Mouse (Mus musculus) urinary bladder, postnatal 36 days (tissue): ENCODE results near the gene Arhgap27.
"Not testable (repeated sequence)": the region's sequence is repeated elsewhere in the genome, so short reads cannot be mapped to it uniquely, and the experiment has no call there.

Source experiments
- DNase-seq, 2 experiments: peaks; one replicate each; pipeline ENCODE4 v3.0.0; 2022; ENCODE audit warnings: low spot score in 2 of 2, mixed read lengths in 1 of 2

Gene Arhgap27

DNA sequence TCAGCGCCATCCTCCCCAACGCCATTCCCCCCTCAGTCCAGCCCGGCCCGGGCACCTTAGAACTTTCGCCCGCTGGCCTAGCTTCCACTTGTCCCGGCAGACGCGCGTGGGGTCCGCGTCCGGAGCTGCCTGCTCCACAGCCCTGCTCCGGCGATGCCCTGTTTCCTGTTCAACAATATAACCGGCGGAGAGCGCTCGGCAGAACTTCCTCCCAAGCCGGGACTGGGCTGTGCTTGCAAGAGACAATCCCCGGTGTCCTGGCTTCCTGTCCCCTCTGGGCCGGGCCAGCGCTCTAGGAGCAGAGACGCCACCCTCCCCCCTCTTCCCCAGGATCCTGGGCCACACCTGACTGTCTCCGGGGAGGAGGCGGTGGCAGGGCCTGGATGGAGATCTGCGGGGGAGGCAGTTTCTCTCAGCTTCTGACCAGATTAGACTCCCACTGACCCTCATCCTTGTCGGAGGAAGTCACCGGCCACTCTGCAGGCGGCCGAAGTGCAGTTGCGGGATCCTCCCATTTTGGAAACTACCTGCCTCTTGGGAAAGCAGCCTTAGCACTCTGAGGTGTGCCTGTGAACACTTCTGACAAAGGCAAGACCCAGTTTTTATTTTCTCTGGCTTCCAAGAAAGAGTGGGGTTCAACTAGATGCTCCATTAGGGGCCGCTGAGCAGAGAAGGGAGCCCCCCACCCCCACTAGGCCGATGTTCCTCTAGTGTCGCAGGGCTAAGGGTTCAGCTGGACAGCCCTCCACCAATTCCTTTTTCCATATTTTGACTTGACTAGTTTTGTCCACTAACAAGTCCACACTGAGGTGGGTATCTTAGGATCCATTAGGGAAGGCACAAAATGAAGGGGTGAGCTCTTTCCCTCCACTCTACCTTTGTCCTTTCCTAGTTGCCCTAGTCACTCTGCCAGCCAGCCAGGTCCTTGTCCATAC, at the start of gene Arhgap27:
TSS of gene Arhgap27 (minus strand) at position 479 of the 935 bp plus-strand sequence.
- DNase-seq = peak; percentile 43 to 76

DNA sequence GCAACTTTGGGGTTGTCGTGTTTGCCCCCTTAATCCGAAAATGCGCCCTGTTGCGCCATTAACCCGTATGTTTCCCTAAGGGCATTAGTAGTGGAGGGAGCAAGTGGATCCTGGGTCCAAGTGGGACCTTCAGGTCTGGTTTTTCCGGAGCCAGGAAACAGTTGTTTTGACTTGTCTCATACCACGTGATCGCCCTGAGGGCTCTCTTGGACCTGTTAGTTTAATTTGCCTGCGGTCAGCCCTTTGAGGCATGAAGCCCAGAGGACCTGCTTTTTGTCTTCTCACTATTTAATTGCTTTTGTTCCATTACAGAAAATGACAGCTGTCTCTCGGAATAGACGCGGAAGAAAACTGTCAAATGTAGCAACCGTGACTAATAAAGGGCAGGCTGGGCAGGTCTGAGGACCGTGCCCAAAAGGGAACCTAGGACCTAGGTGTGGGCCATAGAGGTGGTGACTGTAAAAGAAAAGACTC, 49.5 kb upstream of the Arhgap27 start:
- DNase-seq = no peak

DNA sequence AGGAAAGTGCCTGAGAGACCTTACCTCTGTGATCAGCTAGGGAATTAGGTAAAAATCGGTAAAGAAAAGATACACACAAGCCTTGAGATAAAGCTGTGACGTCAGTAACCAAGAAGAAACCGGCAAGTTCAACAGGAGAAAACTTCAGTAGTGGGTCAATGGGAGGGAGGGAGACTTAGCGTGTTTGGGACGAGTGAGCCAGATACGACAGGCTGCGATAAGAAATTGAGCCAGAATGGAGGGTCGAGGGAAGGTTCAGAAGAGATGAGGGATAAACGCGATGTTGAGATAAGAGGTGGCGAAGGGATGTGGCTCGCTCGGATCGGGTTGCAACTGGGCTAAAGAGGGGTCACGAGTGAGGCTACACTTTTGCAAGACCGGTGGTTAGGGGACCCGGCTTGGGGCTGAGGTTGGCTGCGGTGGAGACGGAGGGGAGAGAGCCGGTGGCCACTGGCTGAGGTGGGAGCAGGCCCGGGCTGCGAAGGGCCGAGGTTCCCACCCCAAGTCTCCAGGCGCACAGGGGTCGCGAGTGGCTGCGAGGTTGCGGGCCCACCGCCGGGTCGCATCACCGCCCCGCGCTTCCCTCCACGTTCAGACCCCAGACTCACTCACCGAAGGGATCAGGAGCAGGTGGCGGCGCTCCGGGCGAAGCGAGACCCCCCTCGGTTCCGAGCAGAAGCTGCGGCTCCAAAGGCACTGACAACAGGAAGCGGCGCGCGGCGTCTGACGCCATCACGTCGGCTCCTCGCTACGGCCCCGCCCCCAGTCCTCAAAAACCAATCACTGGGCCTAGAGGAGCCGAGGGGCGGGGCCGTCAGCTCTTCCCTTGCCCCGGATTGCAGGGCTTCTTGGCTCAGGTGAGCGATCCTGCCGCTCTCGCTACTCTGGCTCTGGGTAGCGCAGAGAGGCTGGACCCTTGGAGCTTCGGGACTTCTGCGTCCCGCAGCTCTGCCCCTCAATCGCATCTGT, 48.8 kb upstream of the Arhgap27 start, which contains the start of gene Plekhm1:
TSS of gene Plekhm1 (minus strand) at position 707 of the 969 bp plus-strand sequence.
- DNase-seq = peak; percentile 95 to 97

DNA sequence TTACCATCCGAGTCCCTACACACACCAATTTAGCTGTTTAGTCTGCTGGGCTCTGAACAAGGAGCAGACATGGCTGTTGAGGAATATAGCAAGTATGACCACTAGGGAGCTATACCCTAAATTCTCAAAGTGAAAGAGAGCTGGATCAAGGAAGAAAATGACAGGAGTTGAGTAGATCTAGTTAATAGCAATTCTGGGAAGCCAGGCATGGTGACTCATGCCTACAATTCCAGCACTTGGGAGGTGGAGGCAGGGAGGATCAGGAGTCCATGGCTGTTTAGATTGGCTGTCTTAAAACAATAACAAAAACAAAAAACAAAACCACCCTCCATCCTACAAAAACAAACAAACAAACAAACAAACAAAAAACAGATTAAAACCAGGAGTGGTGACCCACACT, 47.8 kb upstream of the Arhgap27 start:
- DNase-seq = no peak

DNA sequence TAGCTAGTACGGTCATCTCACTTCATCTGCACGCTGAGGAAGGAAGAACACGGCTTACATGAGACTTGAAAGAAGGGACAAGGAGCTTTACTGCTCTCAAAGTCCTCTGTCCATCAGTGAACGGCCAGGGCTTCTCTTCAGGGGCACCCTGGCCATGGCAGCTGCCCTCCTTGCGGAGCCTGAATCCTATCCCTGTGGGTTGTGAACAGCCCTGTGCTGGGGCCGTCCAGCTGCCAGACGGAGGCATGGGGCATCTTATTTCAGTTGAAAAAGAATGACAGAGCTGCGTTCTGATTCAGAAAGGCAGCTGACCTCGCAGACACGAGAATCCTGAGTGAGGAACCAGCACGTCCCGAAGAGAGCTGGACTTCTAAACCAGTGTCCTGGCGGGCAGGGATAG, 45.4 kb upstream of the Arhgap27 start:
- DNase-seq = no peak

DNA sequence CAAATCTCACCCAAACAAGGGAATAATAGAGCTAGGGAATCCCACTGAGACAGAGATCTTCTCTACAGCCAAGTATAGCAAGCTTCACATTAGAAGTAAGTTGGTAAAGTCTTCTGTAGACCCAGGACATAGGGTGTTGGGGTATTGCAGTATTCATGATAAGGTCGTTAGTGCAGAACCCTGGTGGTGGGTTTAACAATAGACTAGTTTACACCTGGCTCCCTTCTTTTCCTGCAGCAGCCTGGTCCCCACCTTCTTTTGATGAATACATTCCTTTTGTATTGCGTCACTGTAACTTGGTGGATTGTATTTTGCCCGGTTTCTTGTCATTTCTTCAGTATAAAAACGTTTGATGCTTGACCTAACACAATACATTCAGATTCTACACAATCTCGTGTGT, 43.6 kb upstream of the Arhgap27 start:
- DNase-seq = not testable (repeated sequence)

DNA sequence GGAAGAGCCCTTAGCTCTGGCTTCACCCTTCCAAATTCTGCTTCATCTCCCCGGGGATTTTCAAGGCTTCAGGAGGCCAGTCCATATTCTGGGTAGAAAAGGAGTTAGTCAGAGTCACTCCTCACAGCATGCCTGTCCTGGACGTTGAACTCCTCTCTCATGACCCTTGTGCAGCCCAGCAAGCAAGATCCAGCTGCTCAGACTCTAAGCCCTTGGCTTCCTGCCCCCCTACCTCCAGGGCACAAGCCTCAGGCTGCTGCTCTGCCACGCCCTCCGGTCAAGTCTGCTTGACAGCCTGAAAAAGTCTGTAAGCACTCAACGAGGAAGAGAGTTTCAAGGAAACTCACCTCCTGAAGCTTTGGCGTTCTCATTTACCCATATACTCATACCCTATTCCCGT, 43.1 kb upstream of the Arhgap27 start:
- DNase-seq = peak; percentile 33 to 79

DNA sequence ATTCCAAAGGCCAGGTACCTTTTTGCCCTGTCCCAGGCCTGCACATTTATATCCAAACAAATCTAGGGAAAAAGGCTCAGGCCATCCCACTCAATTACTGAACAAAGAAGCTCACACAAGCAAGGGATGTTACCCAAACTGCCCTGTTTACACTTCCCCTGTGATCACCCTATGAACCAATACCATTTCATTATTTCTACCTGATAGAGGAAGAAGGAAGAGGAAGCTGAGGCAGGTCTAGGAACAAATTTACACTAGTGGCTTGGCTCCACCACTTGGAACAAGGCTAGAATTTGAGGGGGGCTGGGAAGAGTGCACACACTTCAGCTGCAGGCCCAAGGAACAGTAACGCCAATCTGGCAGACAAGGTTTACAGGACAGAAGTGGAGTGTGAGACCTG, 42.3 kb upstream of the Arhgap27 start:
- no peak for DNase-seq

DNA sequence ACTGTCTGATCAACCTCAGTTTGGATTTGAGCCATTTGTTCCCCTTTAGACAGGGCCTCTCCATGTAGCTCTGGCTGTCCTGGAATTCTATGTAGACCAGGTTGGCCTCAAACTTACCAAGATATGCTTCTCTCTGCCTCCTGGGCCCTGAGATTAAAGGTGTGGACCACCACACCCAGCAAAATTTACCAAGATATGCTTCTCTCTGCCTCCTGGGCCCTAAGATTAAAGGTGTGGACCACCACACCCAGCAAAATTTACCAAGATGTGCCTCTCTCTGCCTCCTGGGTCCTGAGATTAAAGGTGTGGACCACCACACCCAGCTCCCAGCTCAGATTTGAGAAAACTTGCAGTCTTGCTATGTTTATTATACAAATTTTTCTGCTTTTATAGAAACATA, 41.1 kb upstream of the Arhgap27 start:
- no peak for DNase-seq

DNA sequence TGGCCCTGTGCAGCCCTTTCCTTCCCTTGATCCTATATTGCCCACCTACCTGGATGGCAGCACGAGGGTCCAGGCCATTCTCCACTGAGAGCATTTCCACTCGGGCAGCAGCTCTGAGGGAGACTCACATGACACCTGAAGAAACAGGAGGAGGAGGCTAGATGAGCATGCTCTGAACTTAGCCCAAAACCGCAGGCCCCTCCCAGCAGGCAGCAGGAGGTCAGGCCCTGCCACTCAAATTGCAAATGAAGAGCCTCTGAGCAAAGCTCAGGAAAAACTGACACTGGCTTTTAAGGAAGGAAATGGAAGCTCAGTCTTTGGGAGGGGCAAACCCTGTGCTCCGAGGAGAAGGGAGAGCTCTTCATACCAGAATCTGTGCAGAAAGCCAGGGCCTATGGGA, 40.3 kb upstream of the Arhgap27 start:
- DNase-seq = no peak

DNA sequence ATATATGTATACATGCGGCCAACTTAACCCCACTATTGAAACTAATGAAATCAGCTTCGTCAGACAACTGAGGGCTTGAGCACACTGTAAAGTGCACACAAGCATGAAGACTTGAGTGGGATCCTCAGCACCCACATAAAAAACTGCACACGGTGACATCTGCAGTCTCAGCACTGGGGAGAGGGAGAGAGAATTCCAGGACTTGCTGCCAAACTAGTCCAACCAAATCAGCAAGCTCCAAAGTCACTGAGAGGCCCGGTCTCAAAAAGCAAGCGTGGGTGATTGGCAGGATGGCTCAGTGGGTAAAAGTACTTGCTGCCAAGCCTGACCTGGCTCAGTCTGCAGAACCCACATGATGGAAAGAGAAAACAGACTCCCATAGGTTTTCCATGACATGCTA, 39.2 kb upstream of the Arhgap27 start:
- DNase-seq = no peak

DNA sequence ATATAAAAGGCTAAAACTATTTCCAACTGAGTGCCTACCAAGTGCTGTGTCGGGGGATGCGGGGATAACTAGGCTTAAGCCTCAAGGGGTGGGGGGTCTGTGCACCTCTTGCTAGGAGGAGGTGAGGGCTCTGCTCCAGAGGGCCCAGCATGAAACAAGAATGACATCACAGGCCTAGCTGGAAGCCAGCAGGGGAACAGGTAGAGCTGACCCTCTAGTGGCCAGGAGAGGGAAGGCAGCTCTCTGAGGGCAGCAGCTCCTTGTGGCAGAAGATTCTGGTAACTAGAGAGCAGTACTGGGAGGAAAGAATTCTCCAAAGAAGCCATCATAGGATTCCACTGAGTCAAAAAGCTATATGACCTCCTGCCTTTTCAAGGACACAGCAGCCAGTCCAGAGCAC, 38.7 kb upstream of the Arhgap27 start:
- peak; percentile 50 to 59 for DNase-seq

DNA sequence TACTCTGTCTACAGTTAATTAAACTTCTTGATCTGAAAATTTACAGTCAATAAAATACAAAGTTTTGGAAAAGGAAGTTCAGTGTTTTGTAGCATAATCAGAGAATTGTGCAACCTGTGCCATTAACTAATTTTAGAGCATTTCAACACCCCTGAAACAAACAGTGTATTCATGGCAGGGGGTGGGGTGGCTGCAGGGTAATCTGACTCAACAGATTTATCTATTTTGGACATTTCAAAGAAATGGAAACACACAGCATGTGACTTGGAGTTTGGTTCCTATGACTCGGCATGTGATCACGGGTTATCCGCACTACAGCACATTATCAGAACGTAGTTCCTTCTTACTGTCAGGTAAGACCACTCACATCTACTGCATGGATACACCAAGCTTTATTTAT, 36.5 kb upstream of the Arhgap27 start:
- no peak for DNase-seq

DNA sequence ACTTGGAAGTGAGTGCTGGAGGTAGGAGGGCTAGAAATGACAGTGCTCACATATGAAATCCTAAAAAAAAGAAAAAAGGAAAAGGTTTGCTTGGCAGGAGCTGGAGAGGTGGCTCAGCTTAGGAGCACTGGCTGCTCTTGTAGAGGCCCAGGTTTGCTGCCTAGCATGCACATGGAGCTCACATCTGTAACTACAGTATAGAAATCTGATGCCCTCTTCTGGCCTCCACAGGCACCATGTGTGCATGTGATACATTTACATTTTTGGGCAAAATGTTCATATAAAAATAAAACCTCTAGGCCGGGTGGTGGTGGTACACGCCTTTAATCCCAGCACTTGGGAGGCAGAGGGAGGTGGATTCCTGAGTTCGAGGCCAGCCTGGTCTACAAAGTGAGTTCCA, 35.6 kb upstream of the Arhgap27 start:
- DNase-seq = no peak

DNA sequence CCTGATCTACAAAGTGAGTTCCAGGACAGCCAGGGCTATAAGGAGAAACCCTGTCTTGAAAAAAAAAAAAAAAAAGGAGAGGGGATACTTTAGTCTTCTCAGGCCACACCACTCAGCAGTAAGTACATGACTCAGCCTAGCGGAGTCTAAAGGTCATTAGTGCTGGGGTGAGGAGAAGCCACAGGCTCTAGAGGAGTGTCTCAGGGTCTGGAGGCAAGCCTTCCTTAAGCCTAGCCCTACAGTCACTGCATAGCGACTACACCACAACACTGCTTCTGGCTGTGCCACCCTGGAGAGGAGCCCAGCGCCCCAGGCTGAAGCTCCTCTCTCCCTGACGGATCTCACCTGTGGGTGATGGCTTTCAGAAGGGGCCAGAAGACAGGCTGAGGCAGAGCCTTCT, 33.2 kb upstream of the Arhgap27 start:
- no peak for DNase-seq

DNA sequence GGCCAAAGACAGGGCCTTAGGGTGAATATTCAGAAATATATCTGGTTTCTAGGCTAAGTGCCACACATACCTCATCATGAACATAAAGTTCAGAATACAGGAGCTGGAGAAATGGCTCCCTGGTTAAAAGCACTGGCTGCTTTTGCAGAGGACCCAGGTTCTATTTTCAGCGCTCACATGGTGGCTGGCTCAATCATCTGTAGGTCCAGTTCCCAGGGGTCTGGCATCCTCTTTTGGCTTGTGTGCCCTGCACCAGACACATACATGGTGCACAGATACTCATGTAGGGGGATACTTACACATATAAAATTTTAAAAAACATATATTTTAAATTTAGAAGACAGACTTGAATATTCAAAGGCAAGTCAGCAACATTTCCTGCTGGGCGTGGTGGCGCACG, 32.7 kb upstream of the Arhgap27 start:
- no peak for DNase-seq

DNA sequence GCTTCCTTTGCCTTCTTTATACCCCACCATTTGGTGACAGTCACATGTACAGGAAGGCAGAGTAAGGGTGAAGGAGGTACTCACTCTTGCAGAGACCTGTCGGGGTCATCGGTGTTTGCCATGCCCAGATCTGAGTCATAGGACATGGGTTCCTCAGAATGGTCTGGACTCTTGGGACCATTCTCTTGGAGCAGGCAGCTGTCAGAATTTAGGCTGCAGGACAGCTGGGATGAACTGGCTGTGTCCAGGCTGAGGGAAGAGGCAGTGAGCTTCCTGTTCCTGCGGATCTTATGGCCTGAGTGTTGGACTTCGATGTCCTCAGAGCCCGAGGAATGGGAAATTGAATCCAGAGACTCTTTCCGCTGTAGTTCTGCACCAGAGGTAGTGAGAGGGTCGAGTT, 31.1 kb upstream of the Arhgap27 start:
- no peak for DNase-seq

DNA sequence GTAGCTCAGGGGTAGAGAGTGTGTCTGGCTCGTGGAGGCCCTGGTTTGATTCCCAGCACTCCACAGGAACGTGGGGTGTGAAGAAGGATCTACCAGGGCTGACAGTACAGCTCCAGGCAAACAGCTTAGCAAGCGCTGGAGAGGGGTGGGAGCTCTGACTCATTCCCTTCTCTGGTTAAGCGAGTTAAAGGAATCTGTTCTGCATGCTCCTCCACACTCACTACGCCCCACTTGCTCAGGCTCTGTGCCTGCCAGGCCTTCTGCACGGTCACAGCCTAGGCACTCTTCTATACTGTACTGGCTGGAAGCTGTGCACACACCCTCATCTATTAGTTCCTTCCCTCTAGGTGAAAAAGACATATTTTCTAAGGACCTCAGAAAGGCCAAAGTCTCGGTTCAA, 30.5 kb upstream of the Arhgap27 start:
- no peak for DNase-seq

DNA sequence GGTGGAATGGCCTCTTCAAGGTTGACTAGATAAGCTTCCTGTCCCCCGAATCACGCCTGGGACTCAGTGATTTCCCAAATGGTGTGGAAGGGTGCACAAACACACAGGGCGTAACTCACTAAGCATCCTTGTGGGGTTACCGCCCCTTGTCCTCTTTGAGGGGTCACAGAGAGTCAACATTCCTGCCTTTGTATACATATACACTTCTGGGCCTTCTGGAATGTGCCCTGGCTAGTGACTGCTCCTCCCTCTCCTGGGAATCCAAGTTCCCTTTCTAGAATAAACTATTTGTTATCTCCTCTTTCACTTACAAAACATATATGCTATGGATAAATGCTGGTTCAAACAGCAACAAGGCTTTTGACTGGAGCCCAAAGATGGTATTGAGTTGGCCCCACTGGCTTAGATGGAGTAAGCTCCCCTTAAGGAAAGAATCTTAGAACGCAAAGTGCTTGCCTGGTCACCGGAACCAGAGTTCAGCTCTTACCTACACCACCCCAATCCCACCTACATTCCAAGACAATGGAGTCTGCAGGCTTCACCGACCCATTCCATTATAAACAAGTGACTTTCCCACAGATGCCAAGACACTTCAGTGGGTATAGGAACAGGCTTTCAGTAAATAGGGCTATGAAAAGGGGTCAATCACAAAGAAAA, 24.5 kb upstream of the Arhgap27 start:
- no peak for DNase-seq

DNA sequence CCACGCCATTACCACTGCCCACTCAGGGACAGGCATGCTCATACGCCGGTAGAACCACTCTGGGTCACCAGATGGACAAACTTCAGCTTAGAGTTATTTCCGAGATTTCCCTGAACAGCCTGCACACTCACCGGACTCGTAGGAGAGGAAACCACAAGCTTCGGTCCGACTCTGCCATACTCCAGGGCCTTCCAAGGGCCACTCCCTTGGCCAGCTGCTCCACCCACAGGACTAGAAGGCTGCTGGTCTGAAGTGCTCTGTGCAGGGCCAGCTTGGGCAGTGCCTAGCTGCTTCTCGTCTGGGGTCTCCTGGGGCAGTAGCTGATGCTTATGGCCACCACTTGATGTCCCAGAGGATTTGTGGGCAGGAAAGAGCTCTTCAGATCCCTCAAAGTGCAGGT, 23.3 kb upstream of the Arhgap27 start:
- no peak for DNase-seq

DNA sequence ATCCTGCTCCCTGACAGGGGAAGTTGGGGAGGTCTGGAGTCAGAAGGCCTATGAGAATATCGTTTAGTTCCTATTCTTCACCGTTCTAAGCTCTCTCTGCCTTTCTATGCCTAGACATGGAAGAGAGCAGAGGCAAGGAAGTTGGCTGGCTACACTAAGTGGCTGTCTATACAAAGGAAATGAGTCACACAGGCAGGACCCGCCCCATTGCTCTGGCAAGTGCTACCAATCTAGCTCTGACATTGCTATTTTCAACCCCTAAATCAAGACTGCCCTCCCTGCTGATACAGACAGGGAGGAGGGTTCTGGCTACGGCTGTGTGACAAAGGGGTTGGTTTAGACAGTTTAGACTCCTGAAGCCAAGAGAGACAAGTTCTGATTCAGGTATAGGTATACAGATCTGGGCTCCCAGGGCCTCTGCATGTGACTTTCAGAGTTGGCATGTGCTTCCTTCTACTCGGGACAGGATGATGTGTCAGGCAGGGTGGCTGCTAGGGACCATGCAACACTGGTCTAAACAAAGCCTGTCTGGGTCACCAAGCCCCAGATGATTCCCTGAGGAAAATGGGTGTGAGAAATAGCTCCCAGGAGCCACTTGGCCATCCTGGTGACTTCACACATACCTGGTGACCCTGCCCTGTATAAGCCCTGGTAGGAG, 18.6 kb upstream of the Arhgap27 start:
- peak; percentile 77 to 80 for DNase-seq
